Mouse (Mus musculus) spleen, adult 2 months (tissue): ENCODE results near the gene Pard3.

Source experiments
- CTCF ChIP-seq: fragments of 200-500 bp; IDR thresholded peaks from 2 replicates; pipeline ENCODE4 v1.5.1; 2011; ENCODE audit warnings: mild to moderate bottlenecking, inconsistent platforms; ENCODE audit not compliant: insufficient read depth, insufficient read length, insufficient replicate concordance; ENCODE audit errors: extremely low read depth
- POLR2A ChIP-seq: fragments of 200-500 bp; IDR thresholded peaks from 2 replicates; pipeline ENCODE4 v1.6.1; 2011; ENCODE audit warnings: low read depth, low read length, inconsistent platforms

GRCm38 (mm10) chr8:127063551-127064360 lies at the start of gene Pard3:
- TF ChIP-seq CTCF (no peak), POLR2A (no peak)
